ENCODE assay signal across 26 mouse cellular contexts in genomic region chr1:127838602-127839001, GRCm38 (mm10). TPM values are rescaled to one million over a fixed set of nuclear protein-coding genes. Genes with fewer than 3 reads are reported as not detected.
"Had no signal": no experiment of that assay in that cellular context is flagged by ENCODE, and none has a peak within 500 bp of the region (broad histone marks: within the 10 kb centered on the region; RNA-seq: fewer than 3 reads in every experiment).

No protein-coding gene starts in this region.

- H3K27ac ChIP-seq: kidney, postnatal 0 days; layer of hippocampus, adult 2 months; left cerebral cortex, adult 2 months; liver, embryonic 13.5 days; midbrain, embryonic 10.5 days; neural tube, embryonic 12.5 days; neural tube, embryonic 15.5 days; stomach, postnatal 0 days had no signal

- H3K27me3 ChIP-seq: liver, embryonic 13.5 days; megakaryocyte, embryonic 14.5 days; neural tube, embryonic 12.5 days; neural tube, embryonic 15.5 days had no signal

- H3K36me3 ChIP-seq: liver, embryonic 13.5 days; midbrain, embryonic 10.5 days; neural tube, embryonic 12.5 days; neural tube, embryonic 15.5 days had no signal

- H3K4me2 ChIP-seq: liver, embryonic 13.5 days; lung, embryonic 14.5 days; neural tube, embryonic 12.5 days; neural tube, embryonic 15.5 days had no signal

- H3K4me1 ChIP-seq: neural tube, embryonic 12.5 days; neural tube, embryonic 15.5 days had no signal

- H3K9ac ChIP-seq: liver, embryonic 13.5 days; lung, embryonic 14.5 days; neural tube, embryonic 12.5 days; neural tube, embryonic 15.5 days had no signal

- H3K4me3 ChIP-seq: layer of hippocampus, adult 2 months; left cerebral cortex, adult 2 months; liver, embryonic 13.5 days; megakaryocyte, embryonic 14.5 days; midbrain, embryonic 10.5 days; neural tube, embryonic 12.5 days; neural tube, embryonic 15.5 days had no signal

- DNase-seq: kidney, adult 2 months; kidney, postnatal 25 days; layer of hippocampus, adult 9-11 months; layer of hippocampus, postnatal 36 days; liver, embryonic 13.5 days; lung, embryonic 14.5 days; lung, postnatal 10 days; lung, postnatal 36 days; midbrain, embryonic 14.5 days; right cerebral cortex, postnatal 4 days; thymus, adult 2 months; thymus, postnatal 14 days; thymus, postnatal 4 days had no signal

- H3K9me3 ChIP-seq: liver, embryonic 13.5 days; megakaryocyte, embryonic 14.5 days; midbrain, embryonic 10.5 days; neural tube, embryonic 12.5 days; neural tube, embryonic 15.5 days had no signal

RNA-seq across cellular contexts. Expression of gene Map3k19, which starts 16.2 kb away (rescaled TPM):
- polyA plus RNA-seq: kidney, embryonic 14.5 days; kidney, postnatal 0 days; limb, embryonic 11.5 days; limb, embryonic 14.5 days; liver, embryonic 13.5 days; liver, embryonic 16.5 days; neural tube, embryonic 12.5 days; stomach, embryonic 14.5 days; stomach, postnatal 0 days had no signal
